Mouse (Mus musculus): Measurements from ENCODE around the gene Cdc42ep3. TPM values are rescaled to one million over a fixed set of nuclear protein-coding genes. Genes with fewer than 3 reads are reported as not detected.

Cdc42ep3 gene
- polyA plus RNA-seq (2015; fragmentation: Nextera tagmentation; extraction: Ambion mirVana): 31.0 and 55.2 TPM in 2 replicates

DNA sequence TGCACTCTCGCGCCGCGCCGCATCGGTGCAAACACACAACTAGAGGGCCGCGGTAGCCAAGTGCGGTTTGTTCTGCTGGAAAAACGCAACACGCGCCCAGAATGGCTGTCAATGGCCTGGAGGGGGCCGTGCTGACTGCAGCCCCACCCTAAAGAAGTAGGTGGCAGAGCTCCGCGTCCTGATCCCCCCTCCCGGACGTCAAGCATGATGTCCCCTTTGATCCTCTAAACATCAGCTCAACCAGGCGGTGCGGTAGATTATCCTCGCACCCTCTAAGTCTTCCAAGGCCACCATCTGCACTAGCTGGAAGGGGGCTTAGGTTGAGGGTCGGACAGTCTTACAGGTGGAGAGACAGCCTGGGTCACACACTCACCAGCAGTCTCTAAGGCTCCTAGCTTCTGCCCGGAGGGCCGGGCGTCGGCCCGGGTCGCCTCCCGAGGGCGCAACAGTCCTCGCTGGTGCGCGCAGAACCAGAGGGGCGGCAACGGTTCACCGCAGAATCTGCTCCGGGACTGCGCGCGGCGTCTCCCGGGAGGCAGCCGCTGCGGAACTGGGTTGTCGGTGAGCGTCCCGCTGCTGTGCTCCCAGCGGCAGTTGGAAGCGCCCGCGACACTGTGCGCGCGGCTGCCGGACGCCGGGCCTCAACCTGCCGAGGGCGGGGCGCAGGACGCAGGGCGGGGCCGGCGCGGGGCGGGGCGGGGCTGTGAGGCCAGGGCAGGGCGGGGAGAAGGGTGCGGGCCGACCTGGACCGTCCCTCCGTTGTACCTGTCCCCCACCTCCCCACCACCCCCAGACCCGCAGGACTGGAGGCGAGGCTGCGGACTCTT, at the start of gene Cdc42ep3:
Gene Cdc42ep3, minus strand, starts transcription at position 648 of the 827 bp plus-strand sequence.

